Mouse (Mus musculus) cortical plate, adult 2 months (tissue): ENCODE measurements at regions not wholly inside any gene's neighbourhood (a gene's known extent, or its start where the extent isn't known, plus 50 kb on each side); places are given as distances from the start of the nearest gene placed in this dataset.

Experiments used
- CTCF ChIP-seq: fragments of 200-500 bp; IDR thresholded peaks from 2 replicates; pipeline ENCODE4 v1.5.1; 2011; ENCODE audit warnings: mild to moderate bottlenecking, control low read depth, low read length; ENCODE audit not compliant: insufficient read depth; ENCODE audit errors: extremely low read depth
- POLR2A ChIP-seq: fragments of 200-500 bp; IDR thresholded peaks from 2 replicates; pipeline ENCODE4 v1.6.1; 2011; ENCODE audit warnings: mild to moderate bottlenecking, low read length, control low read depth; ENCODE audit not compliant: insufficient read depth; ENCODE audit errors: extremely low read depth

DNA sequence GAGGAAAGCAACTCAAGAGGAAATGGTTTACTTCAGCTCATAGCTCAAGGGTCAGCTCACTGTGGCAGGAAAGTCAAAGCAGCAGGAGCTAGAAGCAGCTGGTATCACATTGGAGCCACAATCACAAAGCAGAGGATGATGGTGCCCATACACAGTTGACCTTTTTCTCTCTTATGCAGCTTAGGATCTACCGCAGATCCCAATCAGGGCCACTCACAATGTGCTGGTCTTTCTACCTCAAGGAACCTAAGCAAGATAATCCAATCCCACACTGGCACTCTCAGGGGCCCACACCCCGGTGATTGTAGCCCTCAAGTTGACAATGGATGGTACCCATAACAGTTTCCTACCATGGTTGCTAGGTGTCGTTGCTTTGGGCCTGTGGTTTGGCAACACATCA lies 55.6 kb upstream of the Gm11983 start:
- TF ChIP-seq CTCF (no peak), POLR2A (no peak)
